Mouse (Mus musculus) heart, postnatal 10 days (tissue): ENCODE results near the gene Tssk1. TPM values are rescaled to one million over a fixed set of nuclear protein-coding genes. Genes with fewer than 3 reads are reported as not detected.

Source experiments
- DNase-seq, 2 experiments: peaks; one replicate each; pipeline ENCODE4 v3.0.0; 2021
- intact Hi-C: fragments of 180-260 bp; cut with DNase I; formaldehyde crosslinking; loops from one replicate; pipeline ENCODE4 v1.15.1; 2025
- total RNA-seq, 2 experiments: library from RNA; stranded (reverse); gene quantifications; 2 replicates each; pipeline ENCODE4 v1.2.3; 2021

The Tssk1 gene
- total RNA-seq, result under 1 TPM in 1 of 2 experiments, not detected in 1; 0.07 TPM

DNA sequence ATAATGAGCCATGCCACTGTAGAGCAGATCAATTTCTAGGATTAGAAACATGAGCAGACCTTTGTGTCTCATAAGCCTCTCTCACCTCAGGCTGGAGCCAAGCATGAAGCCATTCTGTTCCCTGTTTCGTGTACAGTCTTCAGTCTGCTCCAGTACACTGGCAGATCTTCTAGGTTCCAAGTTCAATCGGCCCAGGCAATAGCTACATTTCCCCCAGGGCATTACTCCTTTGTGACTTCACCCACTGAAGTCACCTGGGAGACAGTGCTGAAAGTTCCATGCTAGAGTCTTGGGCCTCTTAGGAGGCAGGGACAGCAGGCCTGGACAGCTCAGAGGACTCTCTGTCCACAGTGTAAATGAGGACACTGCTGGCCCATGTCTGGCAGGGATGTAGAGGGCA is at the start of gene Tssk1:
Gene Tssk1, plus strand, starts transcription at position 301 of the 400 bp plus-strand sequence.
- intact Hi-C loops, result loop anchor here (2.0 kb wide), 1 partner anchor 17 kb away; the partner anchor contains the start of gene Ess2
- no peak for DNase-seq

DNA sequence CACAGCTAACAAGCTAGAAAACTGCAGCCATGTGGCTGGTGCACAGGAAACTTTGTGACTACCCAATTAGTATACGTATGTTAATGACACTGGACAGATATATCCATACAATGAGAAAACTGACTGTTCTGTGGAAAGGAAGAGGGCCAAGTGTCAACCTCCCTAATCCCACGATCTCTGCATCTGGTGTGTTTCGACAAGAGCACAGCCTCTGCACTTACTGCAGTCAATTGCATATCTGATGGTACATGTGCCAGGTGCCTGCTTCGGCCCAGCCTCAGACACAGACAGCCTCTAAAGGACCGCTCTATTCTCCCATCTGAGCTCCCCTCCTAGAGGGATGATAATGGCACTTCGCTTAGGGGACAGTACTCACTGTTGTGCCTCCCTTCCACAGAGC is 45.6 kb upstream of the Tssk1 start:
- intact Hi-C loops, result no loop called here
- no peak for DNase-seq

DNA sequence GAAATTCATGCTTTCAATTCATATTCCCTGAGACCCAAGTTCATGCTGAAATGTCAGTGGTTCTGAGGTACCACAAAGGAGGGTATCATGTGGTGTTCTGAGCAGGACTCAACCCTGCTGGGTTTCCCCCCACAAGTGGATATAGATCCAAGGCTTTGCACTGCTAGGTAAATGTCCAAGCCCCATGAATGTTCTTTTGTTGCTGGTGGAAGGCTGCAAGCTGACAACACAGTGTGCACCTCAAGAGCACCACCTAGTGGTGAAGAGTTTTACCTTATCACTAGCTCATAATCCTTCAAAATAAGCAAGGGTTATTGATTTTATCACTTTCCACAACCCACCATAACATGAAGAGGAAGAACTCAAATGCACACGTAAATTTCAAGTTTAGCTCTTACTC is 45.1 kb upstream of the Tssk1 start:
- peak; percentile 35 to 72 for DNase-seq
- intact Hi-C loops, result no loop called here

DNA sequence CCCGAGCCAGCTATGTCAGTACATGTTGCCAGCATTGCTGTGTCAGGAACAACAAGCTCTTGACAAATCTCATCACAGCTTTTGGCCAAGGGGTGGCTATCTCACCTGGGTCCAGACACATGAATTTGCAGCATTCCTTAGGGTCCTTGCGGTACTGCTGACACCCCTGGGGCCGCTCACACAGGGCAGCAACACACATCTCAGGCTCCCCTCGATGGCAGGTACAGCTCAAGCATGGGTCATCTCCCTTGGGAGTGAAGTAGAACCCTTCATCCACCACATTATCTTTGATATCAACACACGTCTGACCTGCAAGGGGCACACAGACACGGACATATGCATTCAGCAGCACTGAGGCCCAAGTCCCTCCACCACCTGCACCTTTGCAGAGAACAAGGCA is 44.5 kb upstream of the Tssk1 start:
- intact Hi-C loops, result no loop called here
- DNase-seq, result no peak

DNA sequence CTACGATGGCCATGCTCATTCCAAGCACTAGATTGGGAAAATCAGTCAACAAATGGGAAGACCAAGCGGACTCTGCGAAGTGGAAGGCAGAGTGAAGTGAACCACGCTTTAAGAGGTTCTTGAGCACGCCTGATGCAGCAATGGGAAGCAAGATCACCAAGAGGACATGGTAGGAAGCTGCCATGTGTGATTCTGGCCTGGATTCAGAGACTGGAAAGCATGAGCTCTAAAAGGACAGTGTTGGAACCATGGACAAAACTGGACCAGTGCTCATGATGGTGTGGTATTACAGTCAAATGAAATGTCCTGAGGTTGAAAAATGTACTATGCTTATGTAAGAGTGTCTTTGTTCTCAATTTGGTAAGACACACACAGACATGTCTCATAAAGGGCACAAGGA is 42.7 kb upstream of the Tssk1 start:
- intact Hi-C loops, result no loop called here
- no peak for DNase-seq

DNA sequence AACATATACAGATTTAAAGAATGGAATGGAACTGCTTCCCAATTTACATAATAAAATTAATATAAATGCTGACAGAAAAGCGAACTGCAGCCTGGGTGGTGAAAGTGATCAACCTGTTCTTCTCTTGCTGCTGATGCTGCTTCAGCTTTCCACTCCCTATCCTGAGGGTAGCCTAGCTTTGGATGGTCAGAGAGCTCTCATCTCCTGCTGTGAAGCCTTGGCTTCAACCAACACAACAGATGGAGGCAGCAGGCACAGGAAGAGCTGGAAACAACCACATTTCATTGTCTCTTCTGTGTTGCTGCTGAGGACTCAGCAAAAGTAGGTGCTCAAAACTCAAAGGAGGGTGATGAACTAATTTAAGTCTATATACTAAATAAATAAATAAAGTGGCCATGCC is 42.2 kb upstream of the Tssk1 start:
- no peak for DNase-seq
- intact Hi-C loops, result no loop called here

DNA sequence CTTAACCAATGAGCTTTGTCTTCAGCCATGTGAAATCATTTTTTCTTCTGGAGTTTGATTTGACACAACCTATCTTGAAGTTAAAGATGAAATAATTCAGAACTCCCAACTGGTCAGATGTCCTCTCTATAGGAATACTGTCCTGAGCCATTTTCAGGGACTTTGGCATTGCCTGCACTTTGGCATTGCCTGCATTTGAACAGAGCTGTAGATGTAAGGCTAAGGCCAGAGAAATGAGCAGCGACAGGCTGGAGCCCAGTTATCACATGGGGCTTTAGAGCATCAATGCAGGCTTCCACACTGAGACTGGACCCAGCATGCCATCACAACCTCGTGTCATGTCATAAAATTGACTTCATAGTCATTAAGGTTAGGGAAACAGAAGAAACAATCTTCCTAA is 40.8 kb upstream of the Tssk1 start:
- intact Hi-C loops, result no loop called here
- no peak for DNase-seq

DNA sequence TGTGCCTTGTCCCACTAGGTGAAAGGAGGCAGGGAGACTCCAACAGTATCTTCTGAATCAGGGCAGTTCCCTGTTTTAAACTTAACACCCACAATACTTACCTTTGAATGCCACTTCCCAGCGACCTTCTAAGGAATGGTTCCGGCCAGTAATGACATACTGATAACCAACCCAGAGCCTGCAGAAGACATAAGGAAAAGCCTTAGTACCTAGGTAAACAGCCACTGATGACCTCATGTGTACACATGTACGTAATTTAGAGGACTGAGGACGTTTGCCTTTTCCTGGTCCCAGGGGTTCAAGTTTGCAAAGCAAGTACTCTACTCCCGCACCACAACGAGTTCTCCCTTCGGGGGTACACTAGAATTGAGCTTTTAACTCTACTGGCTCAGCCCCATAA is 36.9 kb upstream of the Tssk1 start:
- no peak for DNase-seq
- intact Hi-C loops, result loop anchor here (5.0 kb wide), 1 partner anchor 130 kb away; no protein-coding TSS in a partner anchor

DNA sequence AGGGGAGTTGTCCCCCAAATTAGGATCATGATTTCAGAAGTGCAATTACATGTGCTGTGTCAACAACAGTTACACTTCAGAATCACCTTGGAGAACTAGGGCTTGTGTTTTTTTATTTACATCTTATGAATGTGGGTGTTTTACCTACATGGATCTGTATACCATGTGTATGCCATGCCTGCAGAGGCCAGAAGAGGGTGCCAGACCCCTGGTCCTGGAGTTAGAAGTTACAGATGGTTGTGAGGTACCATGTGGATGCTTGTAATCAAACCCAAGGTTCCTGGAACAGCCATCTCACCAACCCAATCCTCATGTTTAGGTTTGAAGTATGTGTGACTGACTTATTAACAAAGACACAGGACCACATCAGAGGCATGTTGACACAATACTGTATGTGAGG is 35.4 kb upstream of the Tssk1 start:
- peak in 1 of 2 experiments; percentile 34 for DNase-seq
- intact Hi-C loops, result loop anchor here (5.0 kb wide), 1 partner anchor 129 kb away; no protein-coding TSS in a partner anchor

DNA sequence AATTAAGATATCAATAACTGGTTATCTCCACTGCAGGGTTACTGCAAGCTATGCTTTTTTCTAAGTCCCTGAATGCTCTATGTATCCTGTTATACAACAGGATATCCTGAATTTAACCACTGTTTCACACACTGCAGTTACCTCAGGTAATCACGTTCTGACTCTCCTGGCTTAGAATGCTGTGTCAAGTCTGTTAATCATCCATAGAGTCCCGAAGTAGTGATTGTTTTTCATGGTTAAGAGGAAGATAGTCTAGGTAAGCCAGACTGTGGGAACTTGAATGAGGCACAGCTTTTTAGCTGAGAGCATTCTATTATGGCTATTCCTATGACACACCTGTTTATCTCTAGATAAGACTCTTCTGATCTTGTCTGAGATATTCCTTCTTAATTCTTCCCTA is 28.7 kb upstream of the Tssk1 start:
- intact Hi-C loops, result no loop called here
- no peak for DNase-seq

DNA sequence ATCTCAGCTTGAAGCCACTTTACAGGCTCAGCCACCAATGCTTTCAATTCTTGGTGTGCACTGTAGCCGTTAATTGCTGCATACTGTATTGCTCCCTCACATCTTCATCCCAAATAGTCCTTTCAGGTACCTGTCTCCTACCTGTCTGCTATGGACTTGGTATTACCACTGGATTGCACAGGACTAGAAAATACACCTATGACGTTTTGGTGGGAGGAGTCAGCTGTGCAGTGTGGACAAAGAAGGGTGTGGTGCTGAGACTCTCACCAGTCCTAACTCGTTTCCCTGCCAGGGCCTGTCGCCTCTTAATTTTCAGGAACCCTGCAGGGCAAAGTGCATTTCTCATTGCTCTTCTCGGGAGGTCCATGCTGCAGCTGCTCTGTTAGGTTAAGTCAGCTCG is 28.3 kb upstream of the Tssk1 start:
- intact Hi-C loops, result no loop called here
- no peak for DNase-seq

DNA sequence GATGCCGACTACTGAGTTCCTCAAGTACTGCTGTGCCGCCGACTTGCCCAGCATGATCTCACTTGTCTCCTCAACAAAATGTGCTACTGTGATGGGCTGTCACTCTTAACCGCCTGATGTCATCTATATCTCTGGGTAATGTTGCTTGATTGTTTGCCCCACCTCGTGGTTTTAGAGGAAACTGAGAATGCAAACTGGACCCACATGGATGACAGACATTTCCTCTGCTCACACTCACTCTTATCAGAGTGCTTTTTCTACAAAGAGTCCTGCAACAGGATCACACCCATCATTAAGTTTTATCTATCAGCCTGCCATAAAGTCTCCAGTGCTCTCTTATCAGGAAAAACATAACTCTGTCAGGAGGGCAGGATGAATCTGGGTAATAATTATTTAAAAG is 22.8 kb upstream of the Tssk1 start:
- intact Hi-C loops, result no loop called here
- no peak for DNase-seq

DNA sequence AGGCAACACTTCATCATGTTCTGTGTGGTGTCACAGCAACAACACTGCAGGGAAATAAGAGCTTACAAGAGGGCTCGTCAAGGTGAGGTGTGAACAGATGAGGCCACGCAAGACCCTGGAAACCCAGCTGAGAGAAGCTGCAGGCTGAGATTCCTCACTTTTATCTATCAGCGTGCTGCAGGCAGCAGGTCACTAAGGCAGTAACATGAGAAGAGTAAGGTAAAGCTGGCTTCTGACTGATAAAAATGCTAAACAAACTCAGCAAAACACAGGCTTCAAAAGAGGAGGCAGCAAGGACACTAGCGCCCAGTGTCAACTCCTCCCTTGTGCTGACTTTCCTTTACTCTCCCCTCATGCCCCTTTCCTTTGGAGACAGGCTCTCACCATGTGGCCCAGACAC is 21.0 kb upstream of the Tssk1 start:
- intact Hi-C loops, result no loop called here
- no peak for DNase-seq

DNA sequence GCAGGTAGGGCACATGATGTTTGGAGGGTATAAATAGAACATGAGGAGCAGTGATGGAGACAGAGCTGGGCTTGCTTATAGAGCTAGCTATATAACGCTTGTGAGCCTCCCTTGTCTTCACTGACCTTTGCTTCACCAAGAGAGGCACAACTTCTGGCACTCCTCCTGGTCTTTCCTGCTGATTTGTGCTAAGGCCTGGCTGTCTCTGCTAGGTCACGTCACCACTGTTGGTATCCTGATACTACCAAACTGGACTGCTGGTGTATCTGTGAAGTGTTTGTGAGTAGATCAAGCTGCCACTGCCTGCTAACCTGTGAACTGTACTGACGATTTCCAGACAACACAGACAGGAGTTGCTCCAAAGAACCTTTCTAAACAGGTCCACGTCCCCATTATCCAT is 18.8 kb upstream of the Tssk1 start:
- intact Hi-C loops, result no loop called here

DNA sequence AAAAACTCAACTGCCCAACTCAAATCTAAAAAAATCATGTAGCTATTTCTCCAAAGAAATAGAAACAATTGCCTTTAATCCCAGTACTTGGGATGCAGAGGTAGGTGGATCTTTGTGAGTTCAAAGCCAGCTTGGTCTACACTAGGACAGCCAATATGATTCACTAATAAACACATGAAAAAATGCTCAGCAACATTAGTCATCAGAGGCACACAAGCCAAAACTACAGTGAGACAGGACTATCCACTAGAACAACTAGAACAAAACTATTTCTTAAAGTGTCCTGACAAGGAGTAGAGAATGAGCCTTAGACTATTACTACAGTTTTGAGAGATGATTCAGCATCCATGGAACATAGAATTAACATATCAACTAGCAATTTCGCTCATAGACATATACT is 17.9 kb upstream of the Tssk1 start:
- no peak for DNase-seq
- intact Hi-C loops, result no loop called here

More for the DNA sequence above, 18.8 kb upstream of the Tssk1 start:
- peak; percentile 29 to 48 for DNase-seq

DNA sequence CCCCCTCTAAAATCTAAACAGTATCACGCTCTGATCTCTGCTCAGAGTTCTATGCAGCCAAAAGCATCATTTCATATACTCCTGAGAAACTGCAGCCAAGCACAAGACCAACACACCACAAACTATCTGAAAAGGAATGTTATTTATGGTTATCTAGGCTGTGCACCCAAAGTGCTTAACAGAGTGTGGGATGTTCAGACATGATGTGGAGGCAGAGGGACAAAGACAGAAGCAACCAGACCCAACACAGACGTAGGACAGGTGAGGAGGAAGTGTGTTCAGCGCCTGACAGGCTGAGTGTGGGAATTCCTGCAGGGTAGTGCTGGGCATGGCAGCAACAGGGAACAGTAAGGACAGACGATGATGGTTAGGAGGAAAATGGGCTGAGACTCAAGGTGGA is 14.5 kb upstream of the Tssk1 start:
- intact Hi-C loops, result no loop called here
- no peak for DNase-seq

DNA sequence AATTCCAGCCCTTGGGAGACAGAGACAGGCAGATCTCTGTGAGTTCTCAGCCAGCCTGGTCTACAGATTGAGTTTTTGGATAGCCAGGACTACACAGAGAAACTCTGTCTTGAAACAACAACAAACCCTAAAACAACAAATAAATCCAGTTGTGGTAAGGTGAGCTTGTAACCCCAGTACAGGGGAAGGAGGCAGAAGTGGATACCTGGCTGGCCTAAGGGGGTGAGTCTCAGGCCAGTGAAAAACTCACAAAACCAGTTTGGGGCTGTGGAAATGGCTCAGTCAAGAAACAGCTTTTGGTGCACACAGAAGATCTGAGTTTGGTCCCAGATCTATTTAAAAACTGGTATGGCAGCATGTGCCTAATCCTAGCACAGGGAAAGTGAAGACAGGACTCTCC is 11.8 kb upstream of the Tssk1 start:
- intact Hi-C loops, result no loop called here
- no peak for DNase-seq

DNA sequence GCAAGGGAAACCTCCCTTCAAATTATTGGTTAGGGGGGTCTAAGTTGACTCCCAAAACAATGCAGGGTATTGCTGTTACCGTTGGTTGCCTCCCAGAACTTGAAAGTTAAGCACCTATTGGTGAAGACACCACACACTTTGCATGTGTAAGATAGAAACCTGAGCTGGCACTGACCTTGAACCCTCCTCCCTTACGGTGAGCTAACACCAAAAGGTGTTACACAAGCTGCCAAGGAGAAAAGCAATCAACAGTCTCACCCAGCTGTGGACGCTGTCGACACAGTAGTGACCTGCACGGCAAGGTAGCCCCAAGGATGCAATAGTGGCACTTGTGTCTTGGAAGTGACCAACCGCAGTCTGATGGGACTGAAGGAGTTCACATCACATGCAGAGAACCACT is 9.9 kb upstream of the Tssk1 start:
- no peak for DNase-seq
- intact Hi-C loops, result no loop called here

DNA sequence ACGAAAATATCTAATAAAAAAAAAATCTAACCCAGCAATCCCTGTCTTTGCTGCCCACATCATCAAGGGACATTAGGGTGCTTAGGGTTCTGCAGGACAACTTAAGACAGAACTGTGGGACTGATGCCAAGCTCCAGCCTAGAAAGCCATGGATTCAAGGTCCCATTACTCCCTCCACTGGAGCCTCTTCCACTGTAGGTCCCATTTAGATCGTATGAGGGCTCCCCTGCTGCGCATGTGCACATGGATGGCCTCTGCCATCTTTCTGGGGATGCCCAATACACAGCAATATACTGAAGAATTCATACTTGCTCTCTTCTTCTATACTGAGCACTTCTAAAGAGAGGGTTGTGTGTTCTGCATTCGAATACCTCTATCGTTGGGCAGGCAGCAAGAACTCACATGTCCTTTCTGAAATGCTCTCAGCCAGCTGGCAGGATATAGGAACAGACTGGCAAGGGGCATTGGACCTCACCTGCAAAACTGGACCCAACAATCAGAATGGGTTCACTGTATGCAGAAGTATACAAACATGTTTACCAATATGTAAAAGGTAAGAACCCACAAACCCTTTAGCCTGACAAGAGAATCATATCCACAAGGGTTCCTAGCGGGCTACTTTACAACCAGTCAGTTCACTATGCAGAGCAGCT is 4.2 kb upstream of the Tssk1 start:
- intact Hi-C loops, result no loop called here
- no peak for DNase-seq

DNA sequence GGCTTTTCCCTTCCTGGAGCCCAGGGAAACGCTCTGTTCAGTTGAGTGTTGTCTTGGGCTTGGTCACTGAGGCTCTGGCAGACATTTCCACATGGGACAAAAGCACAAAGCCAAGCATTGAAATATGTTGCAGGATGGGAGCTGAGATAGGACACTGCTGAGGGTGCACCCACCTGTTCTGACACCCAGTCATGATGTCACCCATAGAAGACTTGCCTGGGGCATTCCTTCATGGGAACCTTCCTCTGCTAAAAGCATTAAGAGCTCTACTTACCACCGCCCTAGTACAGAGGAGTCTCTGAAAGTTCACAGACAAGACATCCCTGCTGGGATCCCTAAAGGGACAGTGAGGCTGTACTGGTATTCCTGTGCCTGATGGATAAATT is 3.7 kb upstream of the Tssk1 start:
- intact Hi-C loops, result no loop called here
- DNase-seq, result no peak

DNA sequence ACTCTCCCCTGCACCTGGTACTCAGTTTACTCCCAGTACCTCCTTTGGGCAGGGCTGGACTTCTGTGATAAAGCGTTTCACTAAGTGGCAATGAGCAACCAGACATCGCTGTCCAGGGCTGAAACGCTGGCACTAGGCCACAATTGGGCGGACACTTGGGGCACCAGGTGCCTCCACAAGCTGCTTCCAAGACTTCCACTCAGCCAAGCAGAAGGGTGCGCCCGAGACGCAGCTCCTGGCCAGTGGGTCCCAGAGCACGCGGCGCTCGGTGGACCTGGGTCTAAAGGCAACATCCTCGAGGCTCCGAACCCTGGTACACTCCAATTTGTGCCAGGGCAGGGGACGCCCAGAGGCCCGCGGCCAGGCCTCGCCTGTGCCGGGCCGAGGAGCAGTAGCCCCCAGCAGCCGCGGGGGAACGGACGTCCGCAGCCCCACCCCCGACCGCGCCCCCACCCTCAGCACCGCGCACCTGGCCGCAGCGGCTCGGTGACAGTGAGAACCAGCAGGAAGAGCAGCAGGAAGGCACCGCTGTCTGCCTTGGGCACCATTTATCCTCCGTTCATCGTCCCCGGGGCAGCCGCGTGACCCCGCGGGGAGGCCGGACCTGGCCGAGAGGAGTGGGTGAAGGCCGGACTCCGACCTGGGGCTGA is 3.0 kb upstream of the Tssk1 start:
- peak; percentile 83 to 85 for DNase-seq
- intact Hi-C loops, result no loop called here

DNA sequence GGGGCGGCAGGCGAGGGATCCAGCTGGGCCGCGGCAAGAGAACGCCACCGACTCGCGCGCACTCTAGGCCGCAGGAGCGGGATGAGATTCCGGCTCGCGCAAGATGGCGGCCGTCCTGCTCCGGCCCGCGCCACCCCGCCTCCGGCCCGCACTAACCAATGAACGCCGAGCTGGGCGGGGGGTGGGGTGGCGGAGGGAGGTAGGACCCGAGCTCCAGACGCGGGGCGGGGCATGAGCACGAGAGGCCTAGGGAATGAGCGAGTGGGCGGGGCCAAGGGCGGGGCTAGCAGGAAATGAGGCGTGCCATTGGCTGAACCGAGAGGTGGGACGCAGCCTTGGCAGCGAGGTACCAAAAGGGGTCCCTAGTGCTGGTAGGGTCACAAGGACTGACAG is 2.5 kb upstream of the Tssk1 start, which contains the start of gene Gm20518:
Gene Gm20518, minus strand, starts transcription at position 105 of the 393 bp plus-strand sequence.
- DNase-seq, result peak; percentile 99 to 100
- intact Hi-C loops, result no loop called here
